Mouse (Mus musculus) liver, embryonic 13.5 days (tissue): ENCODE results near the gene Caly. TPM values are rescaled to one million over a fixed set of nuclear protein-coding genes. Genes with fewer than 3 reads are reported as not detected.
A peak's percentile ranks its signal among the peaks of the same experiment; 100 is the strongest.

ENCODE experiments used
- ATAC-seq: fragments of 200-750 bp; cut with Nextera tagmentation; 2 replicates; pipeline ENCODE4 v1.8.0; 2017; ENCODE audit warnings: low read depth, mild to moderate bottlenecking, moderate number of reproducible peaks, moderate library complexity
- DNase-seq: peaks from one replicate; pipeline ENCODE4 v3.0.0; 2022
- H3K27ac ChIP-seq: fragments of 300-500 bp; sonication (generic); 2 replicates; pipeline ENCODE4 v1.5.1; 2015; ENCODE audit warnings: moderate library complexity, mild to moderate bottlenecking, inconsistent platforms
- H3K27me3 ChIP-seq: fragments of 300-500 bp; sonication (generic); 2 replicates; pipeline ENCODE4 v1.6.1; 2015; ENCODE audit warnings: mild to moderate bottlenecking, inconsistent platforms
- H3K36me3 ChIP-seq: fragments of 300-500 bp; sonication (generic); 2 replicates; pipeline ENCODE4 v1.6.1; 2015; ENCODE audit warnings: mild to moderate bottlenecking, inconsistent platforms
- H3K4me1 ChIP-seq: fragments of 300-500 bp; sonication (generic); replicated peaks from 2 replicates; pipeline ENCODE4 v1.6.1; 2015; ENCODE audit warnings: inconsistent platforms
- H3K4me2 ChIP-seq: fragments of 300-500 bp; sonication (generic); 2 replicates; pipeline ENCODE4 v1.6.1; 2015; ENCODE audit warnings: inconsistent platforms, mild to moderate bottlenecking, moderate library complexity
- H3K4me3 ChIP-seq: fragments of 300-500 bp; sonication (generic); replicated peaks from 2 replicates; pipeline ENCODE4 v1.5.1; 2015; ENCODE audit warnings: mild to moderate bottlenecking, inconsistent platforms
- H3K9ac ChIP-seq: fragments of 300-500 bp; sonication (generic); 2 replicates; pipeline ENCODE4 v1.6.1; 2015; ENCODE audit warnings: mild to moderate bottlenecking, inconsistent platforms
- H3K9me3 ChIP-seq: fragments of 300-500 bp; sonication (generic); replicated peaks from 2 replicates; pipeline ENCODE4 v1.6.1; 2016; ENCODE audit warnings: inconsistent platforms
- WGBS: fragments of 180-500 bp; shearing (Covaris S2); methylation state at CpG from one replicate; pipeline ENCODE4 v1.1.7; 2015; ENCODE audit not compliant: insufficient replicate concordance; 5-methylcytosine and 5-hydroxymethylcytosine counted together
- polyA plus RNA-seq: library from polyadenylated mRNA; unstranded; fragments of >200 nt; fragmentation: Nextera tagmentation; extraction: Ambion mirVana; gene quantifications from 2 replicates; pipeline ENCODE4 v1.2.1, GENCODE M21; 2015

Gene Caly
- polyA plus RNA-seq: 0.12 and 0.33 TPM in 2 replicates

DNA sequence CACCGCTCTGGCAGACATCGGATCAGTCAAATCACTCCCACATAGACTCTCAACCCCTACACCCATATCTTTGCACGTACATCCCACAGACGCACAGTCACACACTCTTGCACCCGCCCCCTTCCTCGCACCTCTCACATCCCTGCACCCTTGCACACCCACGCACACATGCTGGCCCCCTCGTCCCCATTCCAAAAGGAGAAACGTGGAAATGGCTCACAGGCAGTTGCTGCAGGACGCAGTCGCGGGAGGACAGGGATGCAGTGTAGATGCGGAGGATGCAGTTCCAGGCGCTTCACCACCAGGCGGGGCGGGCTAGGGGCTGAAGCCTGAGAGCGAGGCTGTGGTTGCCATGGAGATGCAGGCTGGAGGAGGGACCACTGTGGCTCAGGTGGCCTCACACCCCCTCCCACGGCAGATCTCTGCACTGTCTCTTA is at the start of gene Caly:
Caly (minus strand) TSS at position 307 of the 437 bp plus-strand sequence.
- no peak within 1 kb of the TSS for H3K4me3 ChIP-seq
- 0 out of 2 replicates have a peak, but pooled peaks have one; percentile 20 for ATAC-seq
- no peak for DNase-seq
- H3K27me3 ChIP-seq: peaks cover 45% of the 10 kb centered on the region
- H3K4me2 ChIP-seq: no peak within 1 kb of the TSS
- H3K4me1 ChIP-seq: no peaks in the 10 kb centered on the region
- 11% methylated on average over 18 of the region's 18 CpGs for WGBS
- H3K27ac ChIP-seq: no peak within 1 kb of the TSS
- no peaks in the 10 kb centered on the region for H3K36me3 ChIP-seq
- H3K9me3 ChIP-seq: no peaks in the 10 kb centered on the region
- no peak within 1 kb of the TSS for H3K9ac ChIP-seq

GRCm38 (mm10) chr7:140127911-140128310 is 45.6 kb upstream of the Caly start:
- WGBS: 44% methylated on average over 2 of the region's 2 CpGs

DNA sequence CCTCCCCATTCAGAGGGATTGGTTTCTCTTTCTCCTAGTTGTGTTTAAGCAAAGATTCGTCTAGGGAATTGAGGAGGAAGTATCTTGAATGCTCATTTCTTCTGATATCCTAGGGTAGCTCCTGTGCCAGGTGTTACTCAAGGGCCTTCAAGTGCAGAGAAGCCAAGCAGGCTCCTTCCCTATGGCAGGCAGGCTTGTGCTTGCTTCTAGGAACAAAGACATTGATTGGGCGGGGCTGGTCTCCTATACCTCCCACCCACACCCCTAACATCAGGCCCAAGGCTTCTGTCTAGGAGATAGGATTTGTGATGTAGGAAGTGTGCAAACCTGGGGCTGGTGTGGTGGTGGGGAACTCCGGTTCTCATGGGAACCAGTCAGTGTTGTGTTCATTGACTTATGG is 44.6 kb upstream of the Caly start:
- 49% methylated on average over 3 of the region's 3 CpGs for WGBS

More at GRCm38 (mm10) chr7:140127911-140128310, 45.6 kb upstream of the Caly start:
- no peak for DNase-seq
- Histone ChIP-seq H3K9ac (no peak overlapping the region), H3K9me3 (no peaks in the 10 kb centered on the region), H3K4me3 (no peak overlapping the region), H3K36me3 (0 out of 2 replicates have a peak, but pooled peaks cover 4% of the 10 kb centered on the region), H3K4me1 (peaks cover 33% of the 10 kb centered on the region), H3K27me3 (no peaks in the 10 kb centered on the region), H3K4me2 (no peak overlapping the region), H3K27ac (no peak overlapping the region)
- no peak for ATAC-seq

DNA sequence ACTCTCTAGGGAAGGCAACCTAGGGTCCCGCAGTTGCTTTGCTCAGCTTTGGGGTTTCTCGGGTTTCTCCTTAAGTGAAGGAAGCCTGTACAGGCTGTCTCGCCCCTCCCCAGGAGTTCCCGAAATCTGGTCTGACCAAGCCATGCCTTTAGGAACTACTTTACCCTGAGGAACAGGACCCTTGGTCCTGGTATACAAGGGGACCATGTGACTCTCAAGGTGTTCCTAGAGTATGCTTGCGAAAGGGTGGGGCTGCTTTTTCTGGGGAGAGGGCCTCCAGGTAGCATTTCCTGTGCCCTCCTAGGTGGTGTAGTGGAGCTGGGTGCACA is 43.6 kb upstream of the Caly start:
- ATAC-seq: 0 out of 2 replicates have a peak, but pooled peaks have one; percentile 0
- Histone ChIP-seq H3K4me2 (peak overlapping the region; percentile 91), H3K4me1 (peaks cover 38% of the 10 kb centered on the region), H3K27me3 (no peaks in the 10 kb centered on the region), H3K36me3 (0 out of 2 replicates have a peak, but pooled peaks cover 4% of the 10 kb centered on the region), H3K4me3 (peak overlapping the region; percentile 75), H3K9me3 (no peaks in the 10 kb centered on the region), H3K9ac (peak overlapping the region; percentile 82), H3K27ac (no peak overlapping the region)
- no peak for DNase-seq
- WGBS: 5% methylated on average over 5 of the region's 5 CpGs

More for the DNA sequence above, 44.6 kb upstream of the Caly start:
- no peak overlapping the region for H3K27ac ChIP-seq
- H3K27me3 ChIP-seq: no peaks in the 10 kb centered on the region
- no peak for DNase-seq
- ATAC-seq: no peak
- H3K4me3 ChIP-seq: no peak overlapping the region
- 0 out of 2 replicates have a peak, but pooled peaks cover 4% of the 10 kb centered on the region for H3K36me3 ChIP-seq
- peaks cover 38% of the 10 kb centered on the region for H3K4me1 ChIP-seq
- H3K9ac ChIP-seq: no peak overlapping the region
- no peaks in the 10 kb centered on the region for H3K9me3 ChIP-seq
- H3K4me2 ChIP-seq: no peak overlapping the region

GRCm38 (mm10) chr7:140125278-140126021 is 43.1 kb upstream of the Caly start:
- H3K4me1 ChIP-seq: peaks cover 38% of the 10 kb centered on the region
- peak overlapping the region; percentile 91 for H3K4me2 ChIP-seq
- no peaks in the 10 kb centered on the region for H3K27me3 ChIP-seq
- no peaks in the 10 kb centered on the region for H3K9me3 ChIP-seq
- H3K36me3 ChIP-seq: 0 out of 2 replicates have a peak, but pooled peaks cover 4% of the 10 kb centered on the region
- peak overlapping the region; percentile 47; the same call in 1 of the 2 replicates for H3K27ac ChIP-seq
- ATAC-seq (peak; percentile 100), DNase-seq (peak; percentile 92)
- 1% methylated on average over 40 of the region's 40 CpGs for WGBS
- peak overlapping the region; percentile 75 for H3K4me3 ChIP-seq
- H3K9ac ChIP-seq: peak overlapping the region; percentile 82

DNA sequence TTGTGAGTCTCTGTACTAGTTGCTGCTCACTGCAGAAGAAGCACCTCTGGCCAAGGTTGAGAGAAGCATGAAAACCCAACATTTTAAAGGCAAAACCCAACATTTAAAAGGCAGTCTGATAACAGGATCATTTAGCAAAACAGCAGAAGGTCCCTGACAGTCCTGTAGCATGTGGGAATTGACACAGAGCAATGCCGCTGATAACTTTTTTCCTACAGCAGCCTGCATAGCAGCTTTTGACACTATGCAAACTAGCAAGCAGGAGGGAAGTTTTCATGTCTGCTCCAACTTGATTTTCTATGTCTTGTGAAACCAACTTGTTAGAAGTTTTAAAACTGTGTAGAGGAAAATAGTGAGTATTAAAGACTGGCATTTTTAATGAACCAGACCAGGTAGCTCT is 42.0 kb upstream of the Caly start:
- 77% methylated on average over 1 of the region's 1 CpGs for WGBS
- Histone ChIP-seq H3K27ac (no peak overlapping the region), H3K27me3 (no peaks in the 10 kb centered on the region), H3K36me3 (no peaks in the 10 kb centered on the region), H3K4me3 (no peak overlapping the region), H3K9me3 (no peaks in the 10 kb centered on the region), H3K4me2 (no peak overlapping the region), H3K9ac (no peak overlapping the region), H3K4me1 (peaks cover 38% of the 10 kb centered on the region)
- ATAC-seq: no peak
- no peak for DNase-seq

GRCm38 (mm10) chr7:140122765-140123164 is 40.4 kb upstream of the Caly start:
- Histone ChIP-seq H3K4me2 (no peak overlapping the region), H3K4me1 (peaks cover 33% of the 10 kb centered on the region), H3K27me3 (no peaks in the 10 kb centered on the region), H3K27ac (no peak overlapping the region), H3K36me3 (no peaks in the 10 kb centered on the region), H3K9ac (no peak overlapping the region), H3K4me3 (no peak overlapping the region), H3K9me3 (no peaks in the 10 kb centered on the region)
- ATAC-seq (no peak), DNase-seq (no peak)
- 12% methylated on average over 4 of the region's 4 CpGs for WGBS

DNA sequence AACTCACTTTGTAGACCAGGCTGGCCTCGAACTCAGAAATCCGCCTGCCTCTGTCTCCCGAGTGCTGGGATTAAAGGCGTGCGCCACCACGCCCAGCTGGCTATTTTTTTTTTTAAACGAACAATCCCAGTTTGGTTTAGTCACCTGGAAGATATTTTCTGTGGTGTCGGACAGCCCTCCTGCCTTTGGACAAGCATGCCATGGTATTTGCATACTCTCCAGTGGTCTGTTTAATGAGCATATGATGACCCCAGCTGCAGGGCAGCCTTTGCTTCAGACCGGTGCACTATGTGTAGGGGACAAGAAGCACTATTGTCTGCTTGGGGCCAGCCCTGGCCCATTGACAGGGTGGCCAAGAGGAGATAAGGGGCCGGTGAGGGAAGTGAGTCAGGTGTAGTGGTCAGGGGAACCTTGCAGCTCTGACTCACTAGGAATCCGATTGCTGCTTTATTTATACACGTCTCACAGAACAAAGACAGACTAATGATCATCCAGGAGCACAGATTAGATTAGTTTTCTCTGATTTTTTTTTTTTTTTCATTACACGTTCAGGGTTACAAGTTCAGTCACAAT is 39.1 kb upstream of the Caly start:
- Histone ChIP-seq H3K4me1 (peaks cover 34% of the 10 kb centered on the region), H3K27me3 (no peaks in the 10 kb centered on the region), H3K4me2 (no peak overlapping the region), H3K27ac (no peak overlapping the region), H3K9ac (no peak overlapping the region), H3K4me3 (no peak overlapping the region), H3K36me3 (no peaks in the 10 kb centered on the region), H3K9me3 (no peaks in the 10 kb centered on the region)
- DNase-seq: no peak
- ATAC-seq: no peak
- 53% methylated on average over 13 of the region's 13 CpGs for WGBS

DNA sequence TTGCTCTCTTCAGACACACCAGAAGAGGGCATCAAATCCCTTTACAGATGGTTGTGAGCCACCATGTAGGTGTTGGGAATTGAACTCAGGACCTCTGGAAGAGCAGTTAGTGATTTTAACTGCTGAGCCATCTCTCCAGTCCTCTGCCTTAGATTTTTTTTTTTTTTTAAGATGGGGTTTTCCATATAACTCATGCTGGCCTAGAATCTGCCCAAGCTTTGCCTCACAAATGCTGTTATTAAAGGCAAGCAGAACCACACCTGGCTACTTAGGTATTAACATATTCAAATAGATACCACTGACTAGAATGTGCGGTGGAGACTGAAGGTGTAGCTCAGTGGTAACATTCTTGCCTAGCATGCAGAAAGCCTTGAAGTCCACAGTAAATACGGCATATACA is 38.1 kb upstream of the Caly start:
- DNase-seq (no peak), ATAC-seq (no peak)
- H3K4me3 ChIP-seq: no peak overlapping the region
- no peak overlapping the region for H3K9ac ChIP-seq
- no peak overlapping the region for H3K4me2 ChIP-seq
- peaks cover 33% of the 10 kb centered on the region for H3K4me1 ChIP-seq
- no peak overlapping the region for H3K27ac ChIP-seq
- no peaks in the 10 kb centered on the region for H3K9me3 ChIP-seq
- WGBS: 72% methylated on average over 2 of the region's 2 CpGs
- no peaks in the 10 kb centered on the region for H3K27me3 ChIP-seq
- no peaks in the 10 kb centered on the region for H3K36me3 ChIP-seq

DNA sequence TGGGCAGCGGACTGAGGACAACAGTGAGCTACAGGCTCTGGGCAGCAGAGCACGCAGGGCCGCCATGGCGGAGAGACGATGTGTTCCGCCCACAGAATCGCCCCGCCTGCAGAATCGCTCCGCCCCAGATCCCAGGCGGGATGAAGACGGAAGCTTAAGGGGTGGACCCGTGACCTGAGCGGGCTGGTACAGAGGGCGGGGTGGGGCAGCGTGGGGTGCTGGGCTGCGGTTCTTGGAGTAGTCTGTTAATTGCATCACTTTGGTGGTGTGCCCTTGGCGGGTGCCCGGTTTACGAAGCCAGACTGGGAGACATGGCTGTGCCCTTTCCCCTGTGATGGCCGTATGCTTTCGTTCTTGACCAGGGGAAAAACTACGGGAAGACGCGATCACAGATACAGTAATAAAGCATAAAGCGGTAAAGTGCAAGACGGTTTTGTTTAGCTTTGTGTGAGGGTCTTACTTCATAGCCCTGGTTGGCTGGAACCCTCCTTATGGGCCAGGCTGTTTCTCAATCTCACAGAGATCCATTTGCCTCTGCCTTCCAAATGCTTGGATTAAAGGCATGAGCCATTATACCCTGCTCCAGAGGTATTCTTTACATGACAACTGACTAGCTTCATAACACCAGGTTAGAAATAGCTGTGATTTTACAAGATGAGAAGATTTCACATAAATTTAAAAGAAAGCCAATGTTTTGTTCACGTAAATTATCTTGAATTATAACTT is 34.1 kb upstream of the Caly start, which contains the start of gene Echs1:
Echs1 (minus strand) TSS at position 148 of the 726 bp plus-strand sequence.
- Histone ChIP-seq H3K9ac (peak within 1 kb of the TSS; percentile 75), H3K4me3 (peak within 1 kb of the TSS; percentile 69), H3K27ac (peak within 1 kb of the TSS; percentile 86), H3K27me3 (no peaks in the 10 kb centered on the region), H3K9me3 (no peaks in the 10 kb centered on the region), H3K36me3 (peaks cover 15% of the 10 kb centered on the region), H3K4me1 (peaks cover 23% of the 10 kb centered on the region), H3K4me2 (peak within 1 kb of the TSS; percentile 94)
- WGBS: 3% methylated on average over 28 of the region's 28 CpGs
- ATAC-seq (peak; percentile 99), DNase-seq (peak; percentile 88)
